ENCODE assay signal across 8 mouse cellular contexts in genomic region chr4:140905426-140905871, GRCm38 (mm10). TPM values are rescaled to one million over a fixed set of nuclear protein-coding genes. Genes with fewer than 3 reads are reported as not detected.
A peak's percentile ranks its signal among the peaks of the same experiment; 100 is the strongest.
DNase-seq lines count a peak whose midpoint lies in the region; ATAC-seq lines count a peak whose summit lies in the region.

No protein-coding gene starts in this region.

- peak overlapping the region; percentile 38; the same call in 1 of the 2 replicates for H3K4me3 ChIP-seq in embryonic facial prominence, embryonic 15.5 days (replicated peaks)
- H3K4me3 ChIP-seq in limb, embryonic 11.5 days (ENCODE audit: low read depth, low read length), result 0 out of 2 replicates have a peak overlapping the region, but pooled peaks have one; percentile 3

- H3K36me3 ChIP-seq in embryonic facial prominence, embryonic 15.5 days, result no peaks in the 10 kb centered on the region
- no peaks in the 10 kb centered on the region for H3K36me3 ChIP-seq in limb, embryonic 11.5 days (ENCODE audit: control insufficient read depth, insufficient read depth, low read length)

- no peak overlapping the region for H3K9ac ChIP-seq in embryonic facial prominence, embryonic 15.5 days
- H3K9ac ChIP-seq in limb, embryonic 11.5 days (ENCODE audit: low read length), result no peak overlapping the region

- WGBS in embryonic facial prominence, embryonic 15.5 days, result 11% methylated on average over 11 of the region's 11 CpGs
- 17% methylated on average over 11 of the region's 11 CpGs for WGBS in limb, embryonic 11.5 days

- no peaks in the 10 kb centered on the region for H3K9me3 ChIP-seq in embryonic facial prominence, embryonic 15.5 days (replicated peaks)
- no peaks in the 10 kb centered on the region for H3K9me3 ChIP-seq in limb, embryonic 11.5 days (ENCODE audit: control insufficient read depth, low read length)

- DNase-seq in right cerebral cortex, postnatal 4 days, result peak; percentile 3
- DNase-seq in right cerebral cortex, postnatal 25 days, result no peak
- no peak for DNase-seq in limb, embryonic 11.5 days (ENCODE audit: low spot score)
- DNase-seq in right cerebral cortex, postnatal 36 days (ENCODE audit: low spot score in 2 of 2), result no peak
- no peak for DNase-seq in cerebellum, postnatal 4 days (ENCODE audit: low spot score in 2 of 2)
- DNase-seq in embryo, embryonic 9.5 days (ENCODE audit: extremely low spot score), result no peak

- ATAC-seq in embryonic facial prominence, embryonic 15.5 days (ENCODE audit: insufficient number of reproducible peaks, low FRiP score, low TSS enrichment, low read depth), result no peak
- ATAC-seq in limb, embryonic 11.5 days (ENCODE audit: insufficient number of reproducible peaks, low FRiP score, low TSS enrichment, low read depth), result no peak
- ATAC-seq in monocyte, adult 5-6 weeks (replicated peaks; ENCODE audit: insufficient number of reproducible peaks, low FRiP score, low TSS enrichment, poor library complexity, severe bottlenecking), result peak; percentile 46

- H3K4me1 ChIP-seq in embryonic facial prominence, embryonic 15.5 days, result peaks cover 20% of the 10 kb centered on the region
- H3K4me1 ChIP-seq in limb, embryonic 11.5 days (ENCODE audit: control insufficient read depth, insufficient read depth, low read length), result peaks cover 5% of the 10 kb centered on the region

- peaks cover 62% of the 10 kb centered on the region for H3K27me3 ChIP-seq in embryonic facial prominence, embryonic 15.5 days
- H3K27me3 ChIP-seq in limb, embryonic 11.5 days (ENCODE audit: control insufficient read depth, insufficient read depth, low read length), result peaks cover 16% of the 10 kb centered on the region; the same call in 1 of the 2 replicates

- peak overlapping the region; percentile 61 for H3K4me2 ChIP-seq in embryonic facial prominence, embryonic 15.5 days (replicated peaks)
- H3K4me2 ChIP-seq in limb, embryonic 11.5 days (ENCODE audit: low read depth, severe bottlenecking), result no peak overlapping the region; the same call in 1 of the 2 replicates

- no peak overlapping the region for H3K27ac ChIP-seq in embryonic facial prominence, embryonic 15.5 days (replicated peaks)
- no peak overlapping the region for H3K27ac ChIP-seq in limb, embryonic 11.5 days (replicated peaks; ENCODE audit: low read depth, low read length)

RNA-seq across cellular contexts. Expression of gene Padi2, which starts 0.7 kb away (rescaled TPM):
- polyA plus RNA-seq in embryonic facial prominence, embryonic 15.5 days (2015; fragmentation: Nextera tagmentation; extraction: Ambion mirVana), result 15.3 and 21.4 TPM in 2 replicates
- 0.17 and 0.35 TPM in 2 replicates for polyA plus RNA-seq in limb, embryonic 11.5 days (2014; fragmentation: Nextera tagmentation; extraction: Ambion mirVana)
- 41.3 to 73.2 TPM (median 47.7 TPM) in 3 replicates for total RNA-seq in monocyte, adult 5-6 weeks (2017)

RNA-seq across cellular contexts. Expression of gene Sdhb, which starts 55.6 kb away (rescaled TPM):
- polyA plus RNA-seq in embryonic facial prominence, embryonic 15.5 days (2015; fragmentation: Nextera tagmentation; extraction: Ambion mirVana), result 356 and 362 TPM in 2 replicates
- polyA plus RNA-seq in limb, embryonic 11.5 days (2014; fragmentation: Nextera tagmentation; extraction: Ambion mirVana), result 403 and 421 TPM in 2 replicates
- 122 to 131 TPM (median 125 TPM) in 3 replicates for total RNA-seq in monocyte, adult 5-6 weeks (2017)

RNA-seq across cellular contexts. Expression of gene Padi1, which starts 59.9 kb away (rescaled TPM):
- polyA plus RNA-seq in embryonic facial prominence, embryonic 15.5 days (2015; fragmentation: Nextera tagmentation; extraction: Ambion mirVana), result 0.85 and 1.0 TPM in 2 replicates
- polyA plus RNA-seq in limb, embryonic 11.5 days (2014; fragmentation: Nextera tagmentation; extraction: Ambion mirVana), result 0.28 and 0.44 TPM in 2 replicates
- total RNA-seq in monocyte, adult 5-6 weeks (2017), result 0.29 to 0.86 TPM in 2 of 3 replicates, not detected in the other

Comparison
In these comparisons a context has a peak if more than half of its experiments do, and no peak if none do; other contexts are left out.
1. RNA of gene Padi2, which starts 0.7 kb away (polyA plus RNA-seq): 15.3 to 21.4 TPM in embryonic facial prominence, embryonic 15.5 days; 0.17 to 0.35 TPM in limb, embryonic 11.5 days; every median in the first group is over 10 times any median in the second.